Mouse (Mus musculus): Measurements from ENCODE around the gene Cog4. TPM values are rescaled to one million over a fixed set of nuclear protein-coding genes. Genes with fewer than 3 reads are reported as not detected.

Gene Cog4
- polyA plus RNA-seq, 1 experiment from 2014 or later: 74.3 TPM

Other genes starting within 250 kb of the Cog4 start
- gene Vac14, start 228.0 kb upstream of the Cog4 start, polyA plus RNA-seq (2015; fragmentation: Nextera tagmentation; extraction: Ambion mirVana): 18.2 and 19.1 TPM in 2 replicates
- 23.0 and 27.9 TPM in 2 replicates for gene Mtss1l, start 125.1 kb upstream of the Cog4 start, polyA plus RNA-seq (2015; fragmentation: Nextera tagmentation; extraction: Ambion mirVana)
- gene Il34, start 40.7 kb upstream of the Cog4 start, polyA plus RNA-seq (2015; fragmentation: Nextera tagmentation; extraction: Ambion mirVana): 4.1 and 4.5 TPM in 2 replicates
- 141 and 146 TPM in 2 replicates for gene Sf3b3, start 187 bp downstream of the Cog4 start, polyA plus RNA-seq (2015; fragmentation: Nextera tagmentation; extraction: Ambion mirVana)
- gene Fuk, start 55.9 kb downstream of the Cog4 start, polyA plus RNA-seq (2015; fragmentation: Nextera tagmentation; extraction: Ambion mirVana): 10.8 and 11.4 TPM in 2 replicates
- gene St3gal2, start 73.3 kb downstream of the Cog4 start, polyA plus RNA-seq (2015; fragmentation: Nextera tagmentation; extraction: Ambion mirVana): 18.3 and 20.5 TPM in 2 replicates
- 13.0 and 14.0 TPM in 2 replicates for gene Ddx19a, start 151.2 kb downstream of the Cog4 start, polyA plus RNA-seq (2015; fragmentation: Nextera tagmentation; extraction: Ambion mirVana)
- 7.0 and 7.3 TPM in 2 replicates for gene Ddx19b, start 185.2 kb downstream of the Cog4 start, polyA plus RNA-seq (2015; fragmentation: Nextera tagmentation; extraction: Ambion mirVana)
- gene Aars, start 186.5 kb downstream of the Cog4 start, polyA plus RNA-seq (2015; fragmentation: Nextera tagmentation; extraction: Ambion mirVana): 58.0 and 60.5 TPM in 2 replicates
- 14.4 and 14.5 TPM in 2 replicates for gene Exosc6, start 209.7 kb downstream of the Cog4 start, polyA plus RNA-seq (2015; fragmentation: Nextera tagmentation; extraction: Ambion mirVana)
- 0.17 TPM in 1 of 2 replicates, not detected in the other for gene Clec18a, start 245.8 kb downstream of the Cog4 start, polyA plus RNA-seq (2015; fragmentation: Nextera tagmentation; extraction: Ambion mirVana)
- 10.1 and 10.7 TPM in 2 replicates for gene Pdpr, start 248.0 kb downstream of the Cog4 start, polyA plus RNA-seq (2015; fragmentation: Nextera tagmentation; extraction: Ambion mirVana)